Mouse (Mus musculus) adrenal gland, postnatal 36 days (tissue): ENCODE results near the gene Leo1. TPM values are rescaled to one million over a fixed set of nuclear protein-coding genes. Genes with fewer than 3 reads are reported as not detected.
A peak's percentile ranks its signal among the peaks of the same experiment; 100 is the strongest.
"Not testable (repeated sequence)": the region's sequence is repeated elsewhere in the genome, so short reads cannot be mapped to it uniquely, and the experiment has no call there.

Experiments
- DNase-seq, 2 experiments: peaks; one replicate each; pipeline ENCODE4 v3.0.0; 2021; ENCODE audit warnings: mixed read lengths in 1 of 2
- total RNA-seq, 2 experiments: library from RNA; stranded (reverse); gene quantifications; 2 replicates each; pipeline ENCODE4 v1.2.3; 2021

The Leo1 gene
- total RNA-seq, 2 experiments from 2014 or later, result 18.6 to 29.9 TPM

DNA sequence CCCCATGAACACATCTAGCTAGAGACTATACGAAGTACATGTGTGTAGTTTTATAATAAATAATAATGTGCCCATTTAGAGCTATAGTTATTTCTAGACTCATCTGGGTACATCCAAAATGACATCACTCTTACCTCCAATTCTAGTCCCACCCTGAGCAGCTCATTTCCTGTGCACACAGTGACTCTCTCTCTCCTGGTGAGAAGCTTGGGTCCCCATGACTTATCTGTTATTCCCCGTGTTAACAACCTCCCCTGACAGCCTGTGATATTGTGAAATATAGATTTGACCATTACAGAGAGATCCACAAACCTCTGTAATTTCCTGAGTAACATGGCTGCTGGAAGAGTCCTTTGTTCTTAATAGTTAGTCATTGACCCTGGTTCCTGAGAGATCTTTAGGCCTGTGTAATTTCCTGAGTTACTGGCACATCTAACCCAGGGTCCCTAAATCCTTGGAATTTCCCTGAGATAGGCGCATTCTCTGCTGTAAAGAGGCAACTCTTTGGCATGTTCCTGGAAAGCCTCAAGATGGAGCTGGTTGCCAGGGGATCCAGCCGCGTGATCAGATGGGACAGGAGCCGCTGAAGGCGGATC is 15.4 kb upstream of the Leo1 start:
- DNase-seq, result no peak

DNA sequence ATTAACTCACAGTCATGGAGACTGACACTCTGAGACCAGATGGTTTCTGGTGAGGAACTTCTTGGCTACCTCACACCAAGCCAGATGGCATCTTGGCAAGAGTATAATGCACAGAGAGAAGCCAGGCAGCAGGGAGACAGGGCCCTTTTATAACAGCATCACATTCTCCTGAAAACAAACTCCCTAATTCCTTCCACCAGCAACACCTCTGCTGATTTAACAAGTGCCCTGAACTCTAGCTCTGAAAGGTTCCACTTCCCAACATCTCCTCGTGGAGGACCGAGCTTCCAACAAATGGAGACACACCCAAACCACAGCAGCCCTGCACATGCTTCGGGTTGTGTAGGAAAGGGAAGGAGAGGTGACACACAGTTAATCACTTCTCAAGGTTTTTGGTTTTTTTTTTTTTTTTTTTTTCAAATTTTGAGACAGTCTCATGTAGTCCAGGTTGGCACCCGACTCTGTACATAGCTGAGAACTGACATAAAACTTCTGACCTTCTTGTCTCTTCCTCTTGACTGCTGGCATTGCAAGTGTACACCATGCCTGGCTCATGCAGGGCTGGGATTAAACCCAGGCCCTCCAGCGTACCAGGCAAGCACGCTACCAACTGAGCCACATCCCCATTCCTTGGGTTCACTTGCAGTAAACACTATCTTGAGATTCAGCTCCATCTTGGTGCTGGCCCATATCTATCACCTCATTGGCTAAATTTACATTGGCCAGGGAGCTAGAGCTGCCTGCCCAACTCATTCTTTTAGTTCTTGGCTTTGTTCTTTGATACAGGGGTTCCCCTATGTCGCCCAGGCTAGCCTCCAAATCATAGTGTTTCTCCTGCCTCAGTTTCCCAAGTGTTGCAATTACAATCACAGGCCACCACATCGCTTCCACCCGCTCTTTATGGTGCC is 13.7 kb upstream of the Leo1 start:
- no peak for DNase-seq

DNA sequence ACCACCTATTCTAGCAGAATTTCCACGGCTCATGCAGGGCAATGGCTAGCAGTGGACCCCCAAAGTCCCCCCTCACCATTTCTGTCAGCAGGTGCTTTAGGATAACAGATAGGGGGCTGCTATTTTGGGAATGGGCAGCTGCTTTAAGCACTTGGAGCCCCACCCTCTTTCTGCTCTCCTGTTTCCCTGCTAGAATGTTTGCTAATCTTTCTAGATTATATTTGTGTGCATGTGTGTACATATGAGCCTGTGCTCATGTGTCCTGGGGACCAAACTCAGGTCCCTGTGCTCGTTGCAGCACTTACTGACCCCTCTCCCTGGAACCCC is 13.1 kb upstream of the Leo1 start:
- DNase-seq, result no peak

DNA sequence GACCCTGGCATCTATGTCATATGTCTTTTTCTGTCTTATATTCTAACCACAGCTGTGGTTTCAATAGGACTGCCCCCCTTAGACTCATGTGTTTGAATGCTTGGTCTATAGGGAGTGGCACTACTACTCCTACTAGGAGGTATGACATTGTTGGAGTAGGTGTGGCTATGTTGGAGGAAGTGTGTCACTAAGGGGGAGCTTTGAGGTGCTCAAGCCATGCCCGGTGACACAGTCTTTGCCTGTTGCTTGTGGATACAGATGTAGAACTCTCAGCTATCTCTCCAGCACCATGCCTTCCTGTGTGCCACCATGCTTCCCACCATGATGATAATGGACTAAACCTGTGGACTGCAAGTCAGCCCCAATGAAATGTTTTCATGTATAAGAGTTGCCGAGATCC is 12.3 kb upstream of the Leo1 start:
- no peak for DNase-seq

DNA sequence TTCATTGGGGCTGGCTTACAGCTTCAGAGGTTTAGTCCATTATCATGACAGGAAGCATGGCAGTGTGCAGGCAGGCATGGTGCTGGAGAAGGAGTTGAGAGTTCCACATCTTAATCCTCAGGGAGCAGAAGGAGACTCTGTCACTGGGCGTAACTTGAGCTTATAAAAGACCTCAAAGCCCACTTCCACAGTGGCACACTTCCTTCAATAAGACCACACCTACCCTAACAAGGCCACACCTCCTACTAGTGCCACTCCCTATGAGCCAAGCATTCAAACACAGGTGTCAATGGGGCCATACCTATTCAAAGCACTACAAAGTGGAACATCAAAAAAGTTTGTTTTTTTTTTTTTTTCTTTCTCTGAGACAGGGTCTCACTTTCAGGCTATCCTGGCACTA is 11.7 kb upstream of the Leo1 start:
- DNase-seq, result no peak

DNA sequence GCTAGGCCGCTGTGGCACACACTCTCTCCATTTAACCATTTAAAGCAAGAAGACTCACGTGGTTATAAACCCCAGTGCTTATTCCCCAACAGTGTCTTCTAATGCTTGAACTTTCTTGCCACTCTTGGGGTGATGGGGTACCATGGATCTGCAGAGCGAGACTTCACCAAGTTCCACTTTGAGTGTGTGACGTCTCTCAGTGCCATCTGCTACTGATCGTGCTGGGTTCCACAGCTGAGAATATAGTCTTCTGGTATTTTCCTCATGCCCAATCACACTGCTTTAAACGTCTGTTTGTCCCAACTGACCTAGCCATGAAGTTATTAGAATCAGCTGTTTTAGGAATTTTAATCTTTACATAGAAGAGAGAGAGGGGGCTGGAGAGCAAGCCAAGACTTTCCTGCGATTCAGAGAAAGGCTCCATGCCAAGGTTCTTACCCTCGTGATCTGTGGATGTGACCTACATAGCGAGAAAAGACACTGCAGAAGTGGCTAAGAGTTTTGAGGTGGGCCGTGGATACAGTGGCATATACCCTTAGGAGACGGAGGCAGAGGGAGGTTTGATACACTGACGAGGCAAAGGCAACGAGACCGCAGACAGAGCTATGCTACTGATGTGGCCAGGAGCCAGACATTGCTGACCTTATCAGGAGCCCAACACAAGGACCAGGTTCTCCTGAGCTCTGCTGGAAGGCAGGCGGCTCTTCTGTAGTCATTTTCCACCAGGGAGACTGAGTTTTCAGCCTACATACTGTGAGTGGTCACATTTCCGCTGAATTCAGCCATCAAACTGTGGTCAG is 10.3 kb upstream of the Leo1 start:
- peak; percentile 62 to 67 for DNase-seq

DNA sequence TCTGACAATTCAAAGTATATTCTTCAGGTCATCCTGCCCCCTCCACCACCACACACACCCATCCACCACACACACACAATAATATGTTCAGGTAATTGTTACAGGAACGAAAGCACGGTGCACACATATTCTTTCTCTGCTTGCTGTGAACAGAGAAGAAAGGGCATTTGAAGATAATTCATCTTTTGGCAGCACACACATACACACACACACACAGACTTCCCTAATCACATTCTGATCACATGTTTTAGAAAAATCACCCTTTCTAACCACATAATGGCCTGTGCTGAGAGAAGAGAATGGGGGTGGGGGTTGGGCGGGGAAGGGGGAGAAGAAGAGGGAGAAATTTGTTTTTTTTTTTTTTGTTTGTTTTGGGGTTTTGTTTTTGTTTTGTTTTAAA is 8.6 kb upstream of the Leo1 start:
- no peak for DNase-seq

DNA sequence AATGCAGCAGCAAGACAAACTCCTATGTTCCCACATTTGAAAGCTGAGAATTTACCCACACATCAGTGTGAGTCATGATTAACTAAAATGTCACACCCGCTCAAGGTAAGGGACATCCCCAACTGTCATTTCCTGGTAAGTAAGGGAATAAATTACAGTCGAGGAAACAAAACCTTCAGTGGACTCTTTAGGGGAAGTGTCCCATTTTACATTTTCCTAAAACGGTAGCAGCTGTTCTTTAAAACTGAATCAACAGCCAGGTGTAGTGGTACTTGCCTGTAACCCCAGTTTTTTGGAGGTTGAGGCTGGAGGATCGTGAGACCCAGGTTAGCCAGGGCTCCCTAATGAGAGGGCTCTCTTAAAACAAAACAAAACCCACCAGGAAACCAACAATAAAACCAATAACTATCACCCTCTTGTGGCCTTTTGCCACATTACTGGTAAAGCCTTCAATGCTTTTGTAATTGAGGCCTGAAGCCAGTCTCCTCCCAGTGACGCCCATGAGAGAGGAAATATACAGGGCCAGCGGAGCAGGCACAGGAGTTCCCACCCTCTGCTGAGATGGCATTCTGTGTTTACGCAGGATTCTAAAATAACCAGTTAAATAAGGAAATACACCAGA is 7.0 kb upstream of the Leo1 start:
- DNase-seq, result peak; percentile 32 to 57

DNA sequence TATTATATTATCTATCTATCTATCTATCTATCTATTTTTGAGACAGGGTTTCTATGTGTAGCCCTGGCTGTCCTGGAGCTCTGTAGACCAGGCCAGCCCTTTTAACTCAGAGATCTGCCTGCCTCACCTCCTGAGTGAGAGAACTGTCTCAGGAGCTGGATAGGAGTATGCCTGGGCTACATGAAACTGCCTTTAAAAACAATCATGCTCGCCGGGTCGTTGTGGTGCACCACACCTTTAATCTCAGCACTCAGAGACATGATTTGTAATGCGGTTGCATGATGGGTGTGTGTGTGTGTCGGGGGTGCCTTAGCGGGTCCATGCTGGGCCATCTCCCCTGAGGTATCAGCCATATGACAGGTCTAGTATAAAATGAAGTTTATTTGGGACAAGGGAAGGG is 6.5 kb upstream of the Leo1 start:
- DNase-seq, result no peak

DNA sequence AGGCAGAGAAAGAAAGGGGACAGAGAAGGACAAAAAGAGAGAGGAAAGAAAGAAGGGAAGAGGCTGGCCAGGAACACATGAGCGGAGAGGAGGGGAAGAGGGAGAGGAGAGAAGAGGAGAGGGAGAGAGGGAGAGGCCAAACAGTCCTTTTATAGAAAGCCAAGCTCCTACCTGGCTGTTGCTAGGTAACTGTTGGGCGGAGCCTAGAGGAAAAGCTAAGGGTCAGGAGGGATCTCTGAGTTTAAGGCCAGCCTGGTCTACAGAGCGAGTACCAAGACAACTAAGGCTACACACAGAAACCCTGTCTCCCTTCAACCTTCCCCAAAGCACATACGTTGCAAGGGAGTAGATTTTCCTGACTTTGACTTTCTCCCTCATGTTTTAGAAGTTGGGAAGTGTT is 6.0 kb upstream of the Leo1 start:
- DNase-seq, result no peak

DNA sequence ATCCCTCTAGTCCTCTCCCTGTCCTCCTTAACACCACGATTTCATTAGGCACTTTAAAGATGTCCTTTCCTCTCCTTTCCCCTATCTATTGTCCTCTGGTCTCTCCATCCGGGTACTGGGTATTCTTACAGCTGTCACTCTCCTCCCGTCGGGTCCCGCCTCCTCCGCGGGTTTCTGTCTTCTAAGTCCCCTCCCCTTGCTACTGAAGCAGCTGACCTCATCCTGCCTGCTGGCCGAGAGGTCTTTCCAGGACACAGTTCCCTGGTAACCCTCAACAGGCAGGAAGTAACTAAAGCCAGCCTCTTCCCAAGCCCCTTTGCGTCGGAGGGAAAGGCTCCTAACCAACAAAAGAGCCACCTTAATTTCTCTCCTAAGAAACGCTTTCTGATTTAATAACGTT is 5.4 kb upstream of the Leo1 start:
- peak; percentile 79 to 89 for DNase-seq

DNA sequence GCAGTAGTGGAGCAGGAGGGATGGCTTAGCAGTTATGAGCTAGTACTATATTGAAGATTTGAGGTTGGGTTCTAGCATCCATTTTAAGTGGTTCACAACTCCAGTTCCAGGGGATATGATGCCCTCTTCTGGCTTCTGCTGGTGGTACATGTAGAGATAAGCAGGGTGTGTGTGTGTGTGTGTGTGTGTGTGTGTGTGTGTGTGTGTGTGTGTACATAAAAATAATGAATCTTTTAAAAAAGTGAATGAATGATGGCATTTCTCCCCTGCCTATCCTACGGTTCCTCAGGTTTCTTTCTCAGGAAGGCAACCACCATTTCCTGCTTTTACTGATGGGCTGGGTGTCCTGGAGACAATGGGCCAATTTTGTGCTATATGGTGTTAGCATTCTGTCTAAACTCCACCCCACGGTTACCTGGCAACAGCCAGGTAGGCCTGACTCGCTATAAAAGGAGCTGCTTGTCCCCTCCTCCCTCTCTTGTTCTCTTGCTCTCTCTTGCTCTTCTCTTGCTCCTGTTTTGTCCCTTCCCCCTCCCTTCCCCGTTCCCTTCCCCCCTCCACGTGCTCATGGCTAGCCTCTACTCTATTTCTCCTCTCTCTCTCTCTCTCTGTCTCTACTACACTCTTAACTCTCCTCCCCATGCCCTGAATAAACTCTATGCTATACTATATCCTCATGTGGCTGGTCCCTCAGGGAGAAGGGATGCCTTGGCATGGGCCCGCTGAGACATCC is 3.5 kb upstream of the Leo1 start:
- peak in 1 of 2 experiments; percentile 57 for DNase-seq

DNA sequence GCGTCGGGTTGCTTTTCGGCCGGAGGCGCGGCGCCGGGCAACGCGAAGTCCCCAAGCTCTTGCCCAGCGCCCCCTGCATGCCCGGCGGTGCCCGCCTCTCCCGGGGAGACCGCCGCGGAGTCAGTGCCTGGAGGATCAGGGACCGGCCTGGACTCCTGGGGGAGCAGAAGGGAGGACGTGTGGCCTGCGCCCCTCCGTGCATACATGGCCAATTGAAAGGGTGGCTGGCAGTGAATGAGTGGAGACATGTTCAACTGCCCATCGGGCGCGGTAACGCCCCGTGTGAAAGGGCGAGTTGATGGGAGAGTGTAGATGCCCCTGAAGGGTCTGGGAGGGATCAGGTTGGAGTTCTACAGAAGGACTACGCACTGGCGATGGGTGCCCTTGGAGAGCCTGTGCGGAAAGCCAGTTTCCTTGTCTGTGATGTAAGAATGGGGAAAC is 387 bp downstream of the Leo1 start:
- no peak for DNase-seq

DNA sequence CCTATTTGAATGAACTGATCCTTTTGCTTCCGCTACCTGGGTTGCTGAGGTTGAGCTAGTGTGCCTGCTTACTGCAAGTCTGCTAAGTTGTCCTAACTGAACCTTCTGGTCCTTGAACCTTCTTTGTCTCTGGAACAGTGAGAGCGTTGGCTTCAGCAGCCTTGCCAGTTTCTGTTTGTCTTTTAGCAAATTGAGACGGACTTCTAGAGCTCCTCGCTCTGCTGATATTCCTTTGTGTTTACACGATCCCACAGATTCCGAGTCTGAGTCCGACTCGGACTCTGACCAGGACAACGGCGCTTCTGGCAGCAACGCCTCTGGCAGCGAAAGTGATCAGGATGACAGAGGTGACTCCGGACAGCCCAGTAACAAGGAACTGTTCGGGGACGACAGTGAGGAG is 3.7 kb downstream of the Leo1 start:
- DNase-seq, result no peak

DNA sequence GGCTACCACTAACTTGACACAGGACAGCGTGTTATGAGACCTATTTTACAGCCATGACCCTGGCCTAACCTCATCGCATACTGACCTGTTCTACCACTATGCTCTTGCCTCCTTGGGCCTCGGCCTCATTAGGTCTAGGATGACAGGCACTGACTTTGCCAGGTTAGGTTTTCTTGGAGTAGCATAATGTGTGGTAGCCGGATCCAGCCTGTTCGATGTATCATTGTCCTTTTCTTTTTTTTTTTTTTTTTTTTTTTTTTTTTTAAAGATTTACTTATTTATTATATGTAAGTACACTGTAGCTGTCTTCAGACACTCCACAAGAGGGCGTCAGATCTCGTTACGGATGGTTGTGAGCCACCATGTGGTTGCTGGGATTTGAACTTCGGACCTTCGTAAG is 5.2 kb downstream of the Leo1 start:
- not testable (repeated sequence) for DNase-seq

DNA sequence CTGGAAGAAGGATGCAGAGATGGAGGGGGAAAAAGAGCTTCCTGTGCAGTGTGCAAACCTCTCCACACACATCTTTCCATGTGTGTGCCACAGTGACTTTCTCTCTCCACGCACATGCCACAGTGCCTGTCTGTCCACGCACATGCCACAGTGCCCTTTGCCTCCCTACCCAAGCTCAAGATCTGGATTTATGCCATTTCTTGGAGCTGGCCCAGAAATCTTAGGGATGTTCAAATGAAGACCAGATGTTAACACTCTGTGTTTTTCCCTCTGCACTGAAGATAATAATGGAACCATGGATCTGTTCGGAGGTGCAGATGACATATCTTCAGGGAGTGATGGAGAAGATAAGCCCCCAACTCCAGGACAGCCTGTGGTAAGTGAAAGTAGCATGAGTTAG is 6.7 kb downstream of the Leo1 start:
- DNase-seq, result no peak

DNA sequence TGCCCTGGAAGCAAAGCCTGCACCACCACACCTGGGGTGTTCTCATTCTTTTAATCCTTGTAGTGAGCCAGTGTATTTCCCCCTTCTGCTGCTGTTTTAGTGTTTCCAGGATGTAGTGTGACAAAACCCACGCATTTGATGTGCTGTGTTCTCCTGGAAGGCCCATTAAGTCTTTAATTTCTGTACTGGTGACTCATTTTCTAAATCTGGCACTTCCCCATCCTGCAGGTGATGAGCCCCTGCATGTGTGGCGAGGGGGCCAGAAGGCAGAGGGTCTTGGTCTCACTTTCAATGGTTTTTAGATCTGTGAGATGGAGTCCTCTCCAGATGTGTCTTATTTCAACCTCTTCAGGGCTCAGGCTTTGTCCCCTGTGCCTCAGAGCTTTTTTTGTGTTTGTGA is 12.7 kb downstream of the Leo1 start:
- no peak for DNase-seq

DNA sequence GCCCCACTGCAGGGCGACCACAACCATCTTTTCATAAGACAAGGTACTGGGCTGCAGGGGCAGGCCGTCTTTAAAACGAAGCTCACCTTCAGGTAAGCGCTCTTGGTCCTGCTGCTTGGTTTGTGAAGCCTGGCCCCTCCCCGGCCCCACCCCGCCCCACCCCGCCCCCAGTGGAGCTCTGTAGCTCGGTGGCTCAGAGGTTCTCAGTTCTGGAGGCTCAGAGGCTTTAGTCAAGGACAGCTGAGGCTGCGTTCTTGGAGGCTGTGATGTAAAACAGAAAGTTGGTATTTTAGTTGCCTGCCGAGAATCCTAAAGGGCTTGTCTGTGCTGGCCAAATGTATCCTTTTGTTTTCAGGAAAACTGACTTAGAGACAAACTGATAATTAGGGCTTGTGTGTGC is 14.4 kb downstream of the Leo1 start:
- DNase-seq, result no peak

DNA sequence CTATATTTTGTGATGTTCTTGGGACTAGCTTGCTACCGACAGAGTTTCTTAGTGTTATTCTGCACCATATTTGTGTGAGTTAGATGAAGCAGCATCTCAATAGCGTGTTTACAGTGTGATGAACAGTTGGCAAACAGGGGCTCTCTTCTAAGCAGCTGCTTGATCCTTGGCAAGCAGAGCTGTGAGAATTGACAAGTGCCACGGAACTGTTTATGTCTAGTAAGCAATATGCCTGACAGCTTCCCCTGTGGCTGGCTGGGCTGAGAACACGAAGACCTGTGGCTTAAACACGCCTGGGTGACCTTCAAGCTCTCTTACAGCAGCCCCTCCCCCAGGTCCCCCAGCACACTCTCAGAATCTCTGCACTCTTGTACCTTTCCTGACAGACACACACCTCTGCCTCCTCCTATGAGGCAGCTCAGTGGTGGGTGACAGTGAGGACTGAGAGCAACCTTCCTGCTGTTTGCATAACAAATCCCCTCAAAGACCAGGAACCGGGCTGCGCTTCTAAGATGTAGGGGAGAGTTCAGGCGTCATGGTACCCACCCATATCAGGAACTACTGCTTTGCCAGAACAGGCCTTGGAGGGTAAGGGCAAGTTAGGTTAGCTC is 21.8 kb downstream of the Leo1 start:
- no peak for DNase-seq

DNA sequence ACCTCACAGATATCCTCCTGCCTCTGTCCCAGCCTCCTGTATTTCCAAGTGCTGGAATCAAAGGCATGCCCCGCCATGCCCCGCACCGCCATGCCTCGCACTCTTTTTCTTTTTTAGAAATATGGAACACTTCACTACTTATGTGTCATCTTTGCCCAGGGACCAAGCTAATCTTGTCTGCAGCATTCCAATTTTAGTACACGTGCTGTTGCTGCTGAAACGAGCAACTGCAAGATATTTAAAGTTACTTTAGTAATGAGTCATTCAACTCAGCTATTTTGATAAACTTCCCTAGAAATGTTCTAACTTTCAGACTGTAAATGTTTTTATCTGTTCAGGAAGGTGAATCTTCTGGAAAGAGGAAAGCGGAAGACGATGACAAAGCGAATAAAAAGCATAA is 24.5 kb downstream of the Leo1 start:
- DNase-seq, result no peak

DNA sequence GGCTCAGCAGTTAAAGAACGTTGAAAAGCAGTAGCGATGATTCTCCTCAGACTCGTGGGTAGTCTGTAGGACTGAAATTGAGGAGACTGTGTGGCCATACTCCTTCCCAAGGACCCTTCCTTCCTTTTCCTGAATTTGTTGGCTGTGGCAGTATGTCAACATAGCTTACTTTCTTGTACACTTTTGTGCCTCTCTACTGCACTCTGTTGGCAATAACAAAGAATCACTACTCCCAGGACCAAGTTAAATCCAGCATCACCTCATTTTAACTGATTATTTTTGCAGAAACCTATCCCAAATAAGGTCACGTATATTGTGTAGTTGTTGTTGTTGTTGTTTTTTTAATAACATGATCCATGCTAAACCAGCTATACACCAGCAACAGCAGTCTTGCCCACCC is 25.3 kb downstream of the Leo1 start:
- no peak for DNase-seq

DNA sequence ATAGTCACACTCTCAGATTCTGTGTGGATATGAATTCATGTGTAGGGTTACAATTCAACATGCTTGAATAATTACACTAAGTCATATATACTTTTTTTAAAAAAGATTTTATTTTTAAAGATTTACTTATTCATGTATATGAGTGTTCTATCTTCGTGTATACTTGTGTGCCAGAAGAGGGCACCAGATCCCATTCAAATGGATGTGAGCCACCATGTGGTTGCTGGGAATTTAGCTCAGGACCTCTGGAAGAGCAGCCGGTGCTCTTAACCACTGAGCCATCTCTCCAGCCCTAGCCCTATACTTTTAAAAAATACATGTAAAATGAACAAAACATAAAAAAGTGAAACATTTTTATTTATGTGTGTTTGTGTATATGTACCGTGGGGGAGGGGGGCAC is 26.3 kb downstream of the Leo1 start:
- DNase-seq, result no peak
